Mouse (Mus musculus) liver, embryonic 14.5 days (tissue): Measurements from ENCODE around the gene Acsl5.

Experiments used
- CTCF ChIP-seq: IDR thresholded peaks from 2 replicates; pipeline ENCODE4 v1.5.1; 2016; ENCODE audit warnings: antibody characterized with exemption, low read depth, control low read depth
- EP300 ChIP-seq: IDR thresholded peaks from 2 replicates; pipeline ENCODE4 v1.6.1; 2016; ENCODE audit warnings: antibody characterized with exemption, low read depth

DNA sequence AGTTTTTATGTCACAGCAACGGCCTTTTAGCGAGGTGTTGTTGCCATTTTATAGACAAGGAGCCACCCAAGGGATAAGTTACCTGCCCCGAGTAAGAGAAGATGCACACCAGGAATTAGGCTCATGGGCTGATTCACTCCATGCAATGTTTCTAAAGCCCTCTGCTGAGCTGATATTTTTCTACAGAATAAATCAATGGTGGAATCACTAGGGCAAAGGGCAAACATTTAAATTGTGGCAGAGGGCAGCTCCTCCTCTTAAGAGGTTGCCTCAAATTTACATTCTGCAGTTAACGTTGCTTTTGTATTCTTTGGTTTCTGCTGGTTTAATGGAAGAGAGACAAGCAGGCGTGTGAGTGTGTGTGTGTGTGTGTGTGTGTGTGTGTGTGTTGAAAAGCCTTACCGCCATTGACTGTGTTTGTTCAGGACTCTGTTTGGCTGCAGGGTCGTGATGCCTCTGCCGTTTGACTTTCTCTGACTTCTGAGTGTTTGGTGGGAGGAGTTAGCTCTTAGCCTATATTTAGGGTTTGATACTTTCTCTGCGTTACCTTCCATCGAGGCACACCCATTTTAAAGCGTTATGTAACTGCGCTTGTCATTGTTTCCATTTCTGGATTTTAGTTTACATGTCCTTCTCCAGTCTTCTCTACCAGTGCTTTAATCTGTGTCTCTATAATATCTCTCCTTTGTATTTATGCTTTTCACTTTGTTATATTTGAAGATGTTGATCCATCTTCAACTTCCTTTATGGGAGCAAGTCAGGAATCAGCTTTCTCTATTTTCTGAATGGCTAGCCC lies 8.8 kb downstream of the Acsl5 start:
- TF ChIP-seq EP300 (no peak), CTCF (no peak)
